Mouse (Mus musculus): ENCODE data around the gene Col2a1.

The Col2a1 gene

DNA sequence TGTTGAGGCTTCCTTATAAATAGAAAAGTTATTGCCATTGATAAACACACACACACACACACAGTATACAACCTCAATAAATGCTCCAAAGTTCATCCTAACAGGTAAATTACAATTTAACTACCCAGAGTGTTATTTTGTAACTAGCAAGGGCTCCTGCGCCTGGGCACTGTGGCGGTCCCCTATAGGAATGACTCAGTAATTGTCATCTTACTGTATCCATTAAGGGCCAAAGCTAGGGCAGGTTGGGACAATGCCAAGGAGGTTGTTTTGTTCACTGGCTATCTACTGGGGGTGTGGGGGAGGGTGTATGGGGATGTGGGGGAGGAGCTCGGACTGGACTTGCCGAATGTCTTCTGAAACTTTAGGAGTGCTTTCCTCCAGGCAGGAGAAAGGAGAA lies 77.5 kb downstream of the Col2a1 start:
- DNase-seq (ENCODE audit: low spot score in 2 of 2), result no peak

Measured in right cerebral cortex, adult 2 months (tissue).